Mouse (Mus musculus) forebrain, embryonic 16.5 days (tissue): ENCODE measurements at regions not wholly inside any gene's neighbourhood (a gene's known extent, or its start where the extent isn't known, plus 50 kb on each side); places are given as distances from the start of the nearest gene placed in this dataset.

Experiments used
- ATAC-seq: fragments of 200-750 bp; cut with Nextera tagmentation; 2 replicates; pipeline ENCODE4 v1.8.0; 2017; ENCODE audit warnings: mild to moderate bottlenecking, moderate library complexity
- H3K27ac ChIP-seq: fragments of 300-500 bp; sonication (generic); 2 replicates; pipeline ENCODE4 v1.5.1; 2014; ENCODE audit warnings: low read length, control low read depth
- H3K27me3 ChIP-seq: fragments of 300-500 bp; sonication (generic); replicated peaks from 2 replicates; pipeline ENCODE4 v1.6.1; 2014; ENCODE audit warnings: low read length; ENCODE audit not compliant: control insufficient read depth, insufficient read depth
- H3K36me3 ChIP-seq: fragments of 300-500 bp; sonication (generic); 2 replicates; pipeline ENCODE4 v1.6.1; 2014; ENCODE audit not compliant: control insufficient read depth, insufficient read depth
- H3K4me1 ChIP-seq: fragments of 300-500 bp; sonication (generic); replicated peaks from 2 replicates; pipeline ENCODE4 v1.6.1; 2014; ENCODE audit warnings: low read length; ENCODE audit not compliant: control insufficient read depth, insufficient read depth
- H3K4me2 ChIP-seq: fragments of 300-500 bp; sonication (generic); 2 replicates; pipeline ENCODE4 v1.6.1; 2014; ENCODE audit warnings: mild to moderate bottlenecking, low read length, control low read depth
- H3K4me3 ChIP-seq: fragments of 300-500 bp; sonication (generic); replicated peaks from 2 replicates; pipeline ENCODE4 v1.5.1; 2014; ENCODE audit warnings: mild to moderate bottlenecking, low read length, control low read depth
- H3K9ac ChIP-seq: fragments of 300-500 bp; sonication (generic); replicated peaks from 2 replicates; pipeline ENCODE4 v1.6.1; 2014; ENCODE audit warnings: low read depth, low read length, control low read depth
- H3K9me3 ChIP-seq: fragments of 300-500 bp; sonication (generic); 2 replicates; pipeline ENCODE4 v1.6.1; 2016; ENCODE audit warnings: low read length; ENCODE audit not compliant: control insufficient read depth
- WGBS: fragments of 180-500 bp; shearing (Covaris S2); extraction: QIAGEN DNeasy Blood & Tissue Kit; methylation state at CpG from one replicate; pipeline ENCODE4 v1.1.7; 2014; 5-methylcytosine and 5-hydroxymethylcytosine counted together

DNA sequence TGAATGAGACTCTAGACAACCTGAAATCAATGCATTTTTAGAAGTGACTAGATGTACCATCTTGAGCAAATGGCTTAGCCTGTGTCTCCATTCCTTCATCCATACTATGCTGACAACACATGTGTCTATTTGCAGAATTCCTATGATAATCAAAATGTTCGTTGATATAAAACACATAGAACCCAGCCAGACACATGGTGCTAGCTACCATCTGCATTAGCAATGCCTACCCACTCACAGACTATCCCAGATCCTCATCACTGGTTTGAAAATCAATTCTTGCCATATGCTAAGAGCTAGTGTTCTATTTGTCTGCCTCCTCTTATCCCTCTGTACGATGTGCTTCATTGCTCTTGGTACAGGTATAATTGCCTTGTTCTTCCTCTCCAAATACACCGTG is 464.0 kb upstream of the Gm26657 start:
- no peaks in the 10 kb centered on the region for H3K27me3 ChIP-seq
- no peaks in the 10 kb centered on the region for H3K36me3 ChIP-seq
- H3K4me3 ChIP-seq, result no peak overlapping the region
- H3K9ac ChIP-seq, result no peak overlapping the region
- no peak overlapping the region for H3K4me2 ChIP-seq
- H3K9me3 ChIP-seq, result no peaks in the 10 kb centered on the region
- H3K27ac ChIP-seq, result no peak overlapping the region
- no peak for ATAC-seq
- H3K4me1 ChIP-seq, result no peaks in the 10 kb centered on the region
- 58% methylated on average over 3 of the region's 3 CpGs for WGBS

GRCm38 (mm10) chr4:56271390-56271789 is 468.5 kb upstream of the Gm26657 start:
- Histone ChIP-seq H3K4me2 (no peak overlapping the region), H3K4me3 (no peak overlapping the region)
- whole genome bisulfite sequencing, result 92% methylated on average over 4 of the region's 4 CpGs

GRCm38 (mm10) chr4:56264626-56265025 is 475.2 kb upstream of the Gm26657 start:
- H3K4me3 ChIP-seq, result no peak overlapping the region
- H3K36me3 ChIP-seq, result no peaks in the 10 kb centered on the region
- no peak overlapping the region for H3K27ac ChIP-seq
- H3K4me2 ChIP-seq, result no peak overlapping the region
- WGBS, result 88% methylated on average over 4 of the region's 4 CpGs
- H3K27me3 ChIP-seq, result no peaks in the 10 kb centered on the region
- no peak overlapping the region for H3K9ac ChIP-seq
- no peaks in the 10 kb centered on the region for H3K9me3 ChIP-seq
- H3K4me1 ChIP-seq, result no peaks in the 10 kb centered on the region
- no peak for ATAC-seq

More at GRCm38 (mm10) chr4:56271390-56271789, 468.5 kb upstream of the Gm26657 start:
- no peak overlapping the region for H3K9ac ChIP-seq
- no peak overlapping the region for H3K27ac ChIP-seq
- H3K27me3 ChIP-seq, result no peaks in the 10 kb centered on the region
- no peaks in the 10 kb centered on the region for H3K4me1 ChIP-seq
- no peaks in the 10 kb centered on the region for H3K9me3 ChIP-seq
- H3K36me3 ChIP-seq, result no peaks in the 10 kb centered on the region
- no peak for ATAC-seq

- H3K4me1 ChIP-seq, result no peaks in the 10 kb centered on the region
- H3K4me3 ChIP-seq, result no peak overlapping the region
- H3K4me2 ChIP-seq, result no peak overlapping the region
- no peaks in the 10 kb centered on the region for H3K36me3 ChIP-seq
- no peak overlapping the region for H3K27ac ChIP-seq
- no peak for ATAC-seq
- no peak overlapping the region for H3K9ac ChIP-seq
- no peaks in the 10 kb centered on the region for H3K9me3 ChIP-seq
- no peaks in the 10 kb centered on the region for H3K27me3 ChIP-seq
Measured at GRCm38 (mm10) chr4:56263822-56264221, 476.0 kb upstream of the Gm26657 start.

GRCm38 (mm10) chr4:56262589-56262988 is 477.3 kb upstream of the Gm26657 start:
- H3K9me3 ChIP-seq, result no peaks in the 10 kb centered on the region
- ATAC-seq, result no peak
- H3K4me1 ChIP-seq, result no peaks in the 10 kb centered on the region
- WGBS, result 85% methylated on average over 1 of the region's 1 CpGs
- H3K4me2 ChIP-seq, result no peak overlapping the region
- H3K27ac ChIP-seq, result no peak overlapping the region
- no peak overlapping the region for H3K9ac ChIP-seq
- no peaks in the 10 kb centered on the region for H3K27me3 ChIP-seq
- H3K36me3 ChIP-seq, result no peaks in the 10 kb centered on the region
- H3K4me3 ChIP-seq, result no peak overlapping the region

DNA sequence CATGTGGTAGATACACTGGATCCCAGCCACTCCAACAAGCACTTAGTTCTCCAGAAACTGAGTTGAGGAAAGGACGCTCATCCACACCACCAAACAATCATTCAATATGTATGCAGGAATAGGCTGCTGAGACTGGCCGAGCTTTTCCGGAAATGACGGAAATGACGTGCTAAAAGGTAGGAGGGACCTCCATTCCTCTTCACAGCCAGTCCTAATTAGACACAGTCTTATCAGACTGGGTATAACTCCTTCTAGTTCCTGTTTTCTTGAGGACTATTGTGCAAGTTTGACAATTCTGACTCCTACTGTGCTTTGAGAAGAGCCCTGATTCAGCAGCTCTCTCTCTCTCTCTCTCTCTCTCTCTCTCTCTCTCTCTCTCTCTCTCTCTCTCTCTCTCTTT is 477.9 kb upstream of the Gm26657 start:
- H3K27me3 ChIP-seq, result no peaks in the 10 kb centered on the region
- H3K9ac ChIP-seq, result no peak overlapping the region
- no peak overlapping the region for H3K27ac ChIP-seq
- ATAC-seq, result no peak
- WGBS, result 82% methylated on average over 5 of the region's 5 CpGs
- H3K9me3 ChIP-seq, result no peaks in the 10 kb centered on the region
- no peak overlapping the region for H3K4me3 ChIP-seq
- H3K36me3 ChIP-seq, result no peaks in the 10 kb centered on the region
- H3K4me2 ChIP-seq, result no peak overlapping the region
- no peaks in the 10 kb centered on the region for H3K4me1 ChIP-seq

GRCm38 (mm10) chr4:56252375-56252774 is 487.5 kb upstream of the Gm26657 start:
- H3K9me3 ChIP-seq, result no peaks in the 10 kb centered on the region
- H3K4me3 ChIP-seq, result no peak overlapping the region
- no peak overlapping the region for H3K9ac ChIP-seq
- no peak overlapping the region for H3K27ac ChIP-seq
- no peaks in the 10 kb centered on the region for H3K36me3 ChIP-seq
- H3K4me1 ChIP-seq, result no peaks in the 10 kb centered on the region
- WGBS, result 65% methylated on average over 1 of the region's 1 CpGs
- no peak for ATAC-seq
- no peak overlapping the region for H3K4me2 ChIP-seq
- no peaks in the 10 kb centered on the region for H3K27me3 ChIP-seq

DNA sequence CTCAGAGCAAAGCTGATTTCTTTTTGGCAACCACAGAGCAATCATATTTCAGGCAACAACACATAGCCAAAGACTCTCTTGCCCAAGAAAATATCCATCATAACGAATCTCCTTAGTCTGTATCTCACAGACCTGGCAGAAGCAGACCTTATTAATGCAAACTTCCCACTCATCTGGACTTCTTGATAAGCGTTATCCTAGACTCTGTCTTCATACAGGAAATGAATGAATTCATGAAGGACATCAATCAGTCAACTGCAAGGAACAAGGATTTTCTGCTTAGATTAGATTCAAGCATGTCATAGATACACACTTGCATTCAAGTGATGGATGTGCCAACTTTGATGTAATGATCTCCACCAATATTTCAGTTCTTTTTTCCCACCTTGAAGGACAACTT is 488.1 kb upstream of the Gm26657 start:
- Histone ChIP-seq H3K4me1 (no peaks in the 10 kb centered on the region), H3K9ac (no peak overlapping the region), H3K4me3 (no peak overlapping the region), H3K27ac (no peak overlapping the region), H3K9me3 (no peaks in the 10 kb centered on the region), H3K27me3 (no peaks in the 10 kb centered on the region), H3K36me3 (no peaks in the 10 kb centered on the region), H3K4me2 (no peak overlapping the region)
- no peak for ATAC-seq
- 86% methylated on average over 2 of the region's 2 CpGs for WGBS

DNA sequence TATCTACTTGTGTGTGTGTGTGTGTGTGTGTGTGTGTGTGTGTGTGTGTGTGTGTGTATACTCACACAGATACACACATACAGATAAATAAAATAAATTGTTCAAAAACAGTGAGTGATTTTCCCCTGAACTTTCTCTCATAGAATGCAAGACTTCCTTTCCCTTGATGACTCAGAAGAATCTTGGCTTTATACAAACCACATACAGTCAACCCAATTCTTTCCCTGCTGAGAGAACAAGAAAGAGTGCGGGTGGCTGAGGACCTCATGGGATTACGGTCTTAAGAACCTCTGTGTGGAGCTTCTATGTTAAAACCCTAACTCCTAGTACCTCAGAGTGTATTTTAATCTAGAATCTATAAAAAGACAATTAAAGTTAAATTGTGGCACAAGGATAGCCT is 489.3 kb upstream of the Gm26657 start:
- Histone ChIP-seq H3K4me1 (no peaks in the 10 kb centered on the region), H3K36me3 (no peaks in the 10 kb centered on the region), H3K4me2 (no peak overlapping the region), H3K4me3 (no peak overlapping the region), H3K9ac (no peak overlapping the region), H3K27ac (no peak overlapping the region), H3K9me3 (no peaks in the 10 kb centered on the region), H3K27me3 (no peaks in the 10 kb centered on the region)
- WGBS, result 97% methylated on average over 2 of the region's 2 CpGs
- no peak for ATAC-seq

GRCm38 (mm10) chr4:56243863-56244262 is 496.0 kb upstream of the Gm26657 start:
- H3K27ac ChIP-seq, result no peak overlapping the region
- no peaks in the 10 kb centered on the region for H3K27me3 ChIP-seq
- H3K4me1 ChIP-seq, result 0 out of 2 replicates have a peak, but pooled peaks cover 4% of the 10 kb centered on the region
- 85% methylated on average over 6 of the region's 6 CpGs for WGBS
- H3K36me3 ChIP-seq, result no peaks in the 10 kb centered on the region
- H3K4me2 ChIP-seq, result no peak overlapping the region
- no peaks in the 10 kb centered on the region for H3K9me3 ChIP-seq
- H3K9ac ChIP-seq, result no peak overlapping the region
- no peak for ATAC-seq
- no peak overlapping the region for H3K4me3 ChIP-seq
